Mouse (Mus musculus) heart, embryonic 13.5 days (tissue): ENCODE measurements around the gene Ddx31. TPM values are rescaled to one million over a fixed set of nuclear protein-coding genes. Genes with fewer than 3 reads are reported as not detected.
A peak's percentile ranks its signal among the peaks of the same experiment; 100 is the strongest.

Source experiments
- ATAC-seq: fragments of 200-750 bp; cut with Nextera tagmentation; 2 replicates; pipeline ENCODE4 v1.8.0; 2017; ENCODE audit warnings: moderate TSS enrichment; ENCODE audit not compliant: insufficient number of reproducible peaks, low FRiP score, low TSS enrichment; ENCODE audit errors: extremely low read depth
- H3K27ac ChIP-seq: fragments of 300-500 bp; sonication (generic); replicated peaks from 2 replicates; pipeline ENCODE4 v1.5.1; 2015; ENCODE audit warnings: moderate library complexity, mild to moderate bottlenecking, inconsistent platforms
- H3K27me3 ChIP-seq: fragments of 300-500 bp; sonication (generic); replicated peaks from 2 replicates; pipeline ENCODE4 v1.6.1; 2015; ENCODE audit warnings: mild to moderate bottlenecking, inconsistent platforms
- H3K36me3 ChIP-seq: fragments of 300-500 bp; sonication (generic); 2 replicates; pipeline ENCODE4 v1.6.1; 2015; ENCODE audit warnings: mild to moderate bottlenecking, inconsistent platforms
- H3K4me1 ChIP-seq: fragments of 300-500 bp; sonication (generic); 2 replicates; pipeline ENCODE4 v1.6.1; 2015; ENCODE audit warnings: inconsistent platforms
- H3K4me2 ChIP-seq: fragments of 300-500 bp; sonication (generic); 2 replicates; pipeline ENCODE4 v1.6.1; 2015; ENCODE audit warnings: inconsistent platforms, mild to moderate bottlenecking, moderate library complexity
- H3K4me3 ChIP-seq: fragments of 300-500 bp; sonication (generic); 2 replicates; pipeline ENCODE4 v1.5.1; 2015; ENCODE audit warnings: moderate library complexity, mild to moderate bottlenecking, inconsistent platforms
- H3K9ac ChIP-seq: fragments of 300-500 bp; sonication (generic); 2 replicates; pipeline ENCODE4 v1.6.1; 2015; ENCODE audit warnings: inconsistent platforms, mild to moderate bottlenecking, moderate library complexity
- H3K9me3 ChIP-seq: fragments of 300-500 bp; sonication (generic); 2 replicates; pipeline ENCODE4 v1.6.1; 2016; ENCODE audit warnings: inconsistent platforms
- WGBS: fragments of 180-500 bp; shearing (Covaris S2); methylation state at CpG from one replicate; pipeline ENCODE4 v1.1.7; 2015; ENCODE audit warnings: mixed read lengths; 5-methylcytosine and 5-hydroxymethylcytosine counted together
- polyA plus RNA-seq: library from polyadenylated mRNA; unstranded; fragments of >200 nt; fragmentation: Nextera tagmentation; extraction: Ambion mirVana; gene quantifications from 2 replicates; pipeline ENCODE4 v1.2.1, GENCODE M21; 2015

The Ddx31 gene
- polyA plus RNA-seq, 1 experiment from 2014 or later, result 7.7 TPM

GRCm38 (mm10) chr2:28818866-28819265, 21.3 kb upstream of the Ddx31 start:
- H3K9ac ChIP-seq, result no peak overlapping the region
- no peak overlapping the region for H3K4me2 ChIP-seq
- no peak overlapping the region for H3K27ac ChIP-seq
- no peak overlapping the region for H3K4me3 ChIP-seq
- no peaks in the 10 kb centered on the region for H3K27me3 ChIP-seq
- H3K9me3 ChIP-seq, result no peaks in the 10 kb centered on the region
- peaks cover 14% of the 10 kb centered on the region for H3K36me3 ChIP-seq
- 50% methylated on average over 4 of the region's 4 CpGs for WGBS
- ATAC-seq, result no peak
- H3K4me1 ChIP-seq, result no peaks in the 10 kb centered on the region

DNA sequence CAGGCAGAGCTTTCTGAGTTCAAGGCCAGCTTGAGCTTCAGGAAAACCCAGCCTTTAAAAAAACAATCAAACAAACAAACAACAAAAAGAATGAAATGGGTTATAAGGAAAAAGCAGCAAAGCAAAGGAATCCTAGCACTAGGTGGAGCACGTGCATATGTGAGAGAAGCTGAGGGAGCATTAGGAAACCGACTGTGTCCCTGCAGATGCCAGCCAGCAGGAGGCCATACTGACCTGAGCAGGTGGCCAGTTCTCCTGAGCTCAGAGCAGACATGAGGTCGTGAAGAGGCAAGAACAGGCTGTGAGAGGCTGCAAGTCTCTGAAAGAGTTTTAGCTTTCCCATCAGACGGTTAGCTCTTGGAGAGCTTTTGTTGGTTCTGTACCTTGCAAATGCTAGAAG, 10.9 kb upstream of the Ddx31 start:
- H3K4me3 ChIP-seq, result no peak overlapping the region
- no peaks in the 10 kb centered on the region for H3K9me3 ChIP-seq
- no peak overlapping the region for H3K9ac ChIP-seq
- 31% methylated on average over 4 of the region's 4 CpGs for WGBS
- no peak overlapping the region for H3K27ac ChIP-seq
- no peaks in the 10 kb centered on the region for H3K27me3 ChIP-seq
- no peaks in the 10 kb centered on the region for H3K4me1 ChIP-seq
- H3K36me3 ChIP-seq, result peaks cover 94% of the 10 kb centered on the region
- no peak for ATAC-seq
- H3K4me2 ChIP-seq, result no peak overlapping the region

DNA sequence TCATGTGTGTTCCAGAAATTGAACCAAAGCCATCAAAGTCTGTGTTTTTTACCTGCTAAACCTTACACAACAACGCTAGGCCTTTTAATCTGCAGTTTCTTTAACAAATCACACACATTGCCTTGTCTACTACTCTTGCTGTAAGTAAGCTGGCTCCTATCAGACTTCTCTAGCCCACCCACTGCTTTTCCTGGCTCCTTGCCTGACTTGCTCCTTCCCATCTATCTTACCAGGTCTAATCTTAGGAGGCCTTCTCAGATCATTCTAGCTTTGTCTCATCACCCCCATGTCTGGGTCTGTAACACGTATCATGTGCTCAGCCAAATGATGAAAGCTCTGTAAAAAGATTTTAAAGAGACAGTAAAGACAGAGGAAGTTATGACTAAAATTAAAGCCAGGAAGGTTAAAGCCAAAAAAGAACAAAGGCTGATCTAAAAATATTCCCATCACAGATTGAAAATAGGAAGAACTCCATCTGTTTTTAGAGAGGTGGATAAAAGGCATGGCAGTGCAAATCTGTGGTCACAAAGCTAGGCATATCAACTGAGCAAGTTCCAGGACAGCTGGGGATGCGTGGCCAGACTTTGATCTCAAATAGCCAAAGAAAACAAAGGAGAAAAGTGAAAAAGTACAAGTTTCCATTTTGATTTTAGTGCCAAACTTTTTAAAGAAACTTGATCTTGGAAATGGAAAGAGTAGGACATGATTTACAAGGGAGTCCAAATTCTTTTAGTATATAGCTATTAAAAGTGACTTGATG, 3.8 kb upstream of the Ddx31 start:
- H3K36me3 ChIP-seq, result peaks cover 36% of the 10 kb centered on the region
- H3K4me3 ChIP-seq, result no peak overlapping the region
- no peaks in the 10 kb centered on the region for H3K27me3 ChIP-seq
- peaks cover 42% of the 10 kb centered on the region for H3K4me1 ChIP-seq
- H3K27ac ChIP-seq, result peak overlapping the region; percentile 54
- H3K9me3 ChIP-seq, result no peaks in the 10 kb centered on the region
- peak overlapping the region; percentile 18 for H3K4me2 ChIP-seq
- no peak for ATAC-seq
- 35% methylated on average over 3 of the region's 3 CpGs for WGBS
- H3K9ac ChIP-seq, result peak overlapping the region; percentile 11; the same call in 1 of the 2 replicates

- Histone ChIP-seq H3K4me1 (peaks cover 58% of the 10 kb centered on the region), H3K4me2 (peak overlapping the region; percentile 97), H3K36me3 (peaks cover 7% of the 10 kb centered on the region), H3K9ac (peak overlapping the region; percentile 98), H3K9me3 (no peaks in the 10 kb centered on the region), H3K4me3 (peak overlapping the region; percentile 91), H3K27me3 (no peaks in the 10 kb centered on the region), H3K27ac (peak overlapping the region; percentile 85)
- under 1% methylated on average over 50 of the region's 53 CpGs for WGBS
- 0 out of 2 replicates have a peak, but pooled peaks have one; percentile 3 for ATAC-seq
These were observed 545 bp upstream of the Ddx31 start for GRCm38 (mm10) chr2:28839501-28840221.

GRCm38 (mm10) chr2:28842042-28842441, 1.8 kb downstream of the Ddx31 start:
- H3K4me3 ChIP-seq, result peak overlapping the region; percentile 91
- H3K9me3 ChIP-seq, result no peaks in the 10 kb centered on the region
- ATAC-seq, result no peak
- no peaks in the 10 kb centered on the region for H3K27me3 ChIP-seq
- no peak overlapping the region for H3K27ac ChIP-seq
- WGBS, result 73% methylated on average over 3 of the region's 3 CpGs
- H3K9ac ChIP-seq, result peak overlapping the region; percentile 98
- H3K4me1 ChIP-seq, result peaks cover 43% of the 10 kb centered on the region
- H3K4me2 ChIP-seq, result peak overlapping the region; percentile 97
- peaks cover 25% of the 10 kb centered on the region for H3K36me3 ChIP-seq

- WGBS, result 89% methylated on average over 2 of the region's 2 CpGs
- ATAC-seq, result no peak
- Histone ChIP-seq H3K36me3 (peaks cover 72% of the 10 kb centered on the region), H3K4me2 (no peak overlapping the region), H3K4me3 (no peak overlapping the region), H3K4me1 (0 out of 2 replicates have a peak, but pooled peaks cover 5% of the 10 kb centered on the region), H3K27me3 (no peaks in the 10 kb centered on the region), H3K9ac (no peak overlapping the region), H3K9me3 (no peaks in the 10 kb centered on the region), H3K27ac (no peak overlapping the region)
These were observed 8.7 kb downstream of the Ddx31 start for GRCm38 (mm10) chr2:28848879-28849278.

DNA sequence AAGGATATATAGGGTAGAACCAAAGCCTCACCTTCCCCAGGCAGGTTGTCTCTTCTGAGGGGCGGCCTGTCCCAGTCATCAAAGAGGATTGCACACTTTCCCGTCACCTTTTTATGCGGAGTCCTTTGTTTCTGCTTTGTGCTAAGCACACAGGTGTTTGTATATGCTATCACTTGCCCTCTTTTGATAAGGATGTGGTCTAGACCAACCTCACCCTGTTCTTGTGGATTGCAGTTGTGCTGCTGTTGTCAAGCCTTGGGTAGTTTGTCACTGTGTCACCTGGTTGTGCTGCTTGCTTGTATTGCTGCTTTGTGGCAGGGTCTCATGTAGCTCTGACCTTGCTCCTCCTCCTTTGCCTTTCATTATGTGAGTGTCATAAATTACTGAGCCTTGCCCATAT, 12.4 kb downstream of the Ddx31 start:
- peaks cover 70% of the 10 kb centered on the region for H3K36me3 ChIP-seq

GRCm38 (mm10) chr2:28855773-28856172, 15.6 kb downstream of the Ddx31 start:
- Histone ChIP-seq H3K36me3 (peaks cover 71% of the 10 kb centered on the region), H3K9me3 (no peaks in the 10 kb centered on the region), H3K9ac (no peak overlapping the region), H3K4me3 (no peak overlapping the region), H3K4me1 (0 out of 2 replicates have a peak, but pooled peaks cover 2% of the 10 kb centered on the region), H3K4me2 (no peak overlapping the region), H3K27ac (no peak overlapping the region), H3K27me3 (no peaks in the 10 kb centered on the region)
- 91% methylated on average over 2 of the region's 2 CpGs for WGBS
- ATAC-seq, result no peak

More for the DNA sequence above, 12.4 kb downstream of the Ddx31 start:
- Histone ChIP-seq H3K27ac (no peak overlapping the region), H3K4me3 (no peak overlapping the region), H3K27me3 (no peaks in the 10 kb centered on the region), H3K9me3 (no peaks in the 10 kb centered on the region), H3K4me1 (0 out of 2 replicates have a peak, but pooled peaks cover 5% of the 10 kb centered on the region), H3K9ac (no peak overlapping the region), H3K4me2 (no peak overlapping the region)
- ATAC-seq, result no peak
- 92% methylated on average over 3 of the region's 3 CpGs for WGBS

DNA sequence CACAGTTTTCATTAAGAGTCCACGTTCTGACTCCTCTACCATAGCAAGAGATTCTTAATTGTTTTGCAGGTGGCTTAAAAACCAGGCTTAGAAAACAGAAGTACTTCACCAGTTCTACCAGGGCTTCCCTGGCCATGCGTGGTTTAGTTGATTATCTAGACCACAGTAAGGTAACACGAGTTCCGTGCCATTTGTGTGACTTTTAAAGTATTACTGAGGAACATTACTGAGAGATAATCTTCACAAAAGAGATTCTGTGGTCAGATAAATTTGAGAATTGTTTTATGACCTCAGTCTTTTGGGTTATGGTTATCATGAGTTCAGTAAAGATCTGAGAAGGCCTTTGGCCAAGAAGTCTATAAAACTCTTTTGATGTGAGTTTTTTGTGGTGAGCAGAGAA, 19.1 kb downstream of the Ddx31 start:
- Histone ChIP-seq H3K4me3 (no peak overlapping the region), H3K27me3 (no peaks in the 10 kb centered on the region), H3K4me1 (no peaks in the 10 kb centered on the region), H3K27ac (no peak overlapping the region), H3K36me3 (peaks cover 94% of the 10 kb centered on the region), H3K9ac (no peak overlapping the region), H3K4me2 (no peak overlapping the region), H3K9me3 (no peaks in the 10 kb centered on the region)
- 93% methylated on average over 4 of the region's 4 CpGs for WGBS
- ATAC-seq, result no peak

DNA sequence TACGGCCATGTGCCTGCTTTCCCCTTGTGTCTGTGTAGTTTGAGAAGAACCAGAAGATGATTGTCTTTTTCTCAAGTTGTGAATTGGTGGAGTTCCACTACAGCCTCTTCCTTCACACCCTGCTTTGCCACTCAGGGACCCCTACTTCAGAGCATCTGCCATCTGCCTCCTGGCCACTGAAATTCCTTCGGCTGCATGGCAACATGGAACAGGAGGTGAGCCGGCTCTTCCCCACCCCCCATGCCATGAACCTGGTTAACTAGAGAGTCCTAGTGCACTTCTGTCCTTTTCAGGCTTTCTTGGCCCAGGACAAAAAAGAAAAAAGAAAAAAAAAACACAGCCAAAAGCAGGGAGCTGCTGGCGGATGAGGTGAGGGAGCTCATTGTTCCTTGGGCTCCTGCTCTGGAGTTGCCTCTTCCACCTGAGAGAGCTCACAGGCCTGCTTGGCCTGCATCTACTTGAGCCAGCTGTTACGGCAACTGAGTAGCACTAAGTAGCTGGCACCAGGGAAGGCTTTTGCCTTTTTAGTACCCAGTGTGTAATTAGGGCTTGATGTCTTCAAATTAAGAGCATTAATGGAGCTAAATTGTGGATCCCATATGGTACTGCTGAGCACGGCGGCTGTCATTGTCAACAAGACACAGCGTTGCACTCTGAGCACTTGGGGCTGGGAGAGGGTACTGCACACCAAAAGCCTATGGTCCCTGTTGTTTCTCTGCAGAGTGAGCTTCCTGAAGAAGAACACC, 20.6 kb downstream of the Ddx31 start:
- peaks cover 97% of the 10 kb centered on the region for H3K36me3 ChIP-seq
- no peak overlapping the region for H3K4me2 ChIP-seq
- no peaks in the 10 kb centered on the region for H3K9me3 ChIP-seq
- H3K27me3 ChIP-seq, result no peaks in the 10 kb centered on the region
- no peak overlapping the region for H3K27ac ChIP-seq
- H3K4me3 ChIP-seq, result no peak overlapping the region
- no peaks in the 10 kb centered on the region for H3K4me1 ChIP-seq
- 91% methylated on average over 8 of the region's 8 CpGs for WGBS
- no peak for ATAC-seq
- no peak overlapping the region for H3K9ac ChIP-seq

- Histone ChIP-seq H3K4me2 (no peak overlapping the region), H3K9ac (no peak overlapping the region), H3K4me1 (no peaks in the 10 kb centered on the region), H3K9me3 (no peaks in the 10 kb centered on the region), H3K27me3 (no peaks in the 10 kb centered on the region), H3K4me3 (no peak overlapping the region), H3K27ac (no peak overlapping the region), H3K36me3 (peaks cover 94% of the 10 kb centered on the region)
- no peak for ATAC-seq
These were observed 23.7 kb downstream of the Ddx31 start for GRCm38 (mm10) chr2:28863857-28864256.
